Mouse (Mus musculus) intestine, postnatal 0 days (tissue): ENCODE data around the gene Sugt1. TPM values are rescaled to one million over a fixed set of nuclear protein-coding genes. Genes with fewer than 3 reads are reported as not detected.

Experiments used
- ATAC-seq: fragments of 200-750 bp; cut with Nextera tagmentation; 2 replicates; pipeline ENCODE4 v1.8.0; 2017; ENCODE audit warnings: mild to moderate bottlenecking, moderate TSS enrichment, moderate library complexity
- H3K27ac ChIP-seq: fragments of 300-500 bp; sonication (generic); 2 replicates; pipeline ENCODE4 v1.5.1; 2014; ENCODE audit warnings: mild to moderate bottlenecking, low read depth, low read length, moderate library complexity
- H3K27me3 ChIP-seq: fragments of 300-500 bp; sonication (generic); replicated peaks from 2 replicates; pipeline ENCODE4 v1.6.1; 2014; ENCODE audit warnings: low read length, mixed read lengths; ENCODE audit not compliant: control insufficient read depth, insufficient read depth
- H3K36me3 ChIP-seq: fragments of 300-500 bp; sonication (generic); 2 replicates; pipeline ENCODE4 v1.6.1; 2014; ENCODE audit warnings: mild to moderate bottlenecking, moderate library complexity; ENCODE audit not compliant: control insufficient read depth, insufficient read depth
- H3K4me1 ChIP-seq: fragments of 300-500 bp; sonication (generic); replicated peaks from 2 replicates; pipeline ENCODE4 v1.6.1; 2014; ENCODE audit warnings: antibody characterized with exemption, low read length, mixed read lengths; ENCODE audit not compliant: control insufficient read depth, insufficient read depth
- H3K4me2 ChIP-seq: fragments of 300-500 bp; sonication (generic); replicated peaks from 2 replicates; pipeline ENCODE4 v1.6.1; 2014; ENCODE audit warnings: low read depth, mild to moderate bottlenecking, moderate library complexity
- H3K4me3 ChIP-seq: fragments of 300-500 bp; sonication (generic); 2 replicates; pipeline ENCODE4 v1.5.1; 2014; ENCODE audit warnings: low read depth, low read length
- H3K9ac ChIP-seq: fragments of 300-500 bp; sonication (generic); 2 replicates; pipeline ENCODE4 v1.6.1; 2014; ENCODE audit warnings: mild to moderate bottlenecking, low read depth, low read length
- H3K9me3 ChIP-seq: fragments of 300-500 bp; sonication (generic); 2 replicates; pipeline ENCODE4 v1.6.1; 2016; ENCODE audit warnings: mixed run types; ENCODE audit not compliant: control insufficient read depth
- CTCF ChIP-seq: sonication (generic); IDR thresholded peaks from 2 replicates; pipeline ENCODE4 v1.5.1; 2016; ENCODE audit warnings: low read depth, mild to moderate bottlenecking, control low read depth, antibody characterized with exemption, moderate library complexity
- WGBS: fragments of 180-500 bp; shearing (Covaris S2); extraction: QIAGEN DNeasy Blood & Tissue Kit; methylation state at CpG from one replicate; pipeline ENCODE4 v1.1.7; 2014; 5-methylcytosine and 5-hydroxymethylcytosine counted together
- polyA plus RNA-seq: library from polyadenylated mRNA; unstranded; fragments of >200 nt; fragmentation: Nextera tagmentation; extraction: Ambion mirVana; gene quantifications from 2 replicates; pipeline ENCODE4 v1.2.1, GENCODE M21; 2015

The Sugt1 gene
- polyA plus RNA-seq, 1 experiment from 2014 or later = 81.3 TPM

- Histone ChIP-seq H3K9me3 (no peaks in the 10 kb centered on the region), H3K27ac (no peak overlapping the region), H3K27me3 (no peaks in the 10 kb centered on the region), H3K4me2 (no peak overlapping the region), H3K9ac (no peak overlapping the region), H3K4me1 (no peaks in the 10 kb centered on the region), H3K4me3 (no peak overlapping the region), H3K36me3 (peaks cover 21% of the 10 kb centered on the region)
- no peak for TF ChIP-seq CTCF
- ATAC-seq = no peak
- WGBS = 88% methylated on average over 5 of the region's 5 CpGs
Measured at GRCm38 (mm10) chr14:79594069-79594468, 6.6 kb downstream of the Sugt1 start.

GRCm38 (mm10) chr14:79596602-79597001 is 9.1 kb downstream of the Sugt1 start:
- no peak for ATAC-seq
- Histone ChIP-seq H3K36me3 (peaks cover 37% of the 10 kb centered on the region), H3K27ac (no peak overlapping the region), H3K27me3 (no peaks in the 10 kb centered on the region), H3K9ac (no peak overlapping the region), H3K9me3 (no peaks in the 10 kb centered on the region), H3K4me1 (no peaks in the 10 kb centered on the region), H3K4me2 (no peak overlapping the region), H3K4me3 (no peak overlapping the region)
- 72% methylated on average over 4 of the region's 4 CpGs for whole genome bisulfite sequencing
- no peak for TF ChIP-seq CTCF

GRCm38 (mm10) chr14:79605881-79606280 is 18.4 kb downstream of the Sugt1 start:
- Histone ChIP-seq H3K9me3 (no peaks in the 10 kb centered on the region), H3K27ac (no peak overlapping the region), H3K4me1 (no peaks in the 10 kb centered on the region), H3K36me3 (peaks cover 58% of the 10 kb centered on the region), H3K9ac (no peak overlapping the region), H3K27me3 (no peaks in the 10 kb centered on the region), H3K4me2 (no peak overlapping the region), H3K4me3 (no peak overlapping the region)
- no peak for TF ChIP-seq CTCF
- no peak for ATAC-seq
- 75% methylated on average over 2 of the region's 2 CpGs for WGBS

GRCm38 (mm10) chr14:79606392-79606791 is 18.9 kb downstream of the Sugt1 start:
- Histone ChIP-seq H3K4me2 (no peak overlapping the region), H3K27ac (no peak overlapping the region), H3K9ac (no peak overlapping the region), H3K4me1 (no peaks in the 10 kb centered on the region), H3K4me3 (no peak overlapping the region), H3K27me3 (no peaks in the 10 kb centered on the region), H3K36me3 (peaks cover 58% of the 10 kb centered on the region), H3K9me3 (no peaks in the 10 kb centered on the region)
- no peak for TF ChIP-seq CTCF
- WGBS = 69% methylated on average over 6 of the region's 6 CpGs
- no peak for ATAC-seq

GRCm38 (mm10) chr14:79606867-79607266 is 19.4 kb downstream of the Sugt1 start:
- Histone ChIP-seq H3K4me3 (no peak overlapping the region), H3K9me3 (no peaks in the 10 kb centered on the region), H3K4me2 (no peak overlapping the region), H3K36me3 (peaks cover 57% of the 10 kb centered on the region), H3K9ac (no peak overlapping the region), H3K27ac (no peak overlapping the region), H3K27me3 (no peaks in the 10 kb centered on the region), H3K4me1 (no peaks in the 10 kb centered on the region)
- TF ChIP-seq CTCF = no peak
- ATAC-seq = no peak
- 88% methylated on average over 3 of the region's 3 CpGs for WGBS

GRCm38 (mm10) chr14:79607352-79607751 is 19.9 kb downstream of the Sugt1 start:
- Histone ChIP-seq H3K9ac (no peak overlapping the region), H3K4me1 (no peaks in the 10 kb centered on the region), H3K4me3 (no peak overlapping the region), H3K36me3 (peaks cover 57% of the 10 kb centered on the region), H3K9me3 (no peaks in the 10 kb centered on the region), H3K27ac (no peak overlapping the region), H3K4me2 (no peak overlapping the region), H3K27me3 (no peaks in the 10 kb centered on the region)
- WGBS = 96% methylated on average over 4 of the region's 4 CpGs
- no peak for TF ChIP-seq CTCF
- ATAC-seq = no peak

- no peak for ATAC-seq
- Histone ChIP-seq H3K27me3 (no peaks in the 10 kb centered on the region), H3K4me2 (no peak overlapping the region), H3K9ac (no peak overlapping the region), H3K4me3 (no peak overlapping the region), H3K36me3 (peaks cover 65% of the 10 kb centered on the region), H3K4me1 (no peaks in the 10 kb centered on the region), H3K27ac (no peak overlapping the region), H3K9me3 (no peaks in the 10 kb centered on the region)
- no peak for TF ChIP-seq CTCF
- 94% methylated on average over 6 of the region's 6 CpGs for WGBS
Measured at GRCm38 (mm10) chr14:79608286-79608685, 20.8 kb downstream of the Sugt1 start.
